Mouse (Mus musculus): ENCODE data around the gene Unc5c. TPM values are rescaled to one million over a fixed set of nuclear protein-coding genes. Genes with fewer than 3 reads are reported as not detected.
A peak's percentile ranks its signal among the peaks of the same experiment; 100 is the strongest.

The Unc5c gene
- total RNA-seq (2021) = 10 to 100 TPM; 29.9 to 30.9 TPM
- long read RNA-seq, experiment 1, partial matches to known transcripts = 1 of 4 reads
- long read RNA-seq, experiment 1, other reads (novel, unspliced or antisense) = 3 of 4 reads
- long read RNA-seq, experiment 2, partial matches to known transcripts = 1 of 2 reads
- long read RNA-seq, experiment 2, other reads (novel, unspliced or antisense) = 1 of 2 reads

- DNase-seq (ENCODE audit: low spot score in 2 of 2) = peak; percentile 69 to 80
These were observed at the start of gene Unc5c for GRCm38 (mm10) chr3:141465104-141465705. Gene Unc5c (plus strand): TSS chr3:141465216.

DNA sequence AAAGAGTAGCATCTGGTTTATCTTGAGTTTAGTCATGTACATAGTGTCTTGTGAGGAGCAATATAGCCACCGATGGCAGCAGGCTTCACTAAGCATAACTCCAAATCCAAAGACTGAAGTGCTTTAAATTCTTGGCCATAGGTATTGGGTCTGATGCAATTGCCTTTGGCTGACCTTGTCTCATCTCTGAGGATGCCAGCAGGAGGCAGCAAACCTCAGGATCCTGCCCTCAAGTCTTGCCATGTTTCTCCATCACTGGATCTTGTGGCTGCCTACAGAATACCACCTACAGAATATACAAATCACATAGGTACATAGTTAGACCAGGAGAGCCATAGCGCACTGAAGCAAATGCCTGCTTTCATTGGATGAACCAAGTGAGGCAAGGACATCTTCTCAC is 7.5 kb upstream of the Unc5c start:
- no peak for DNase-seq (ENCODE audit: low spot score in 2 of 2)

DNA sequence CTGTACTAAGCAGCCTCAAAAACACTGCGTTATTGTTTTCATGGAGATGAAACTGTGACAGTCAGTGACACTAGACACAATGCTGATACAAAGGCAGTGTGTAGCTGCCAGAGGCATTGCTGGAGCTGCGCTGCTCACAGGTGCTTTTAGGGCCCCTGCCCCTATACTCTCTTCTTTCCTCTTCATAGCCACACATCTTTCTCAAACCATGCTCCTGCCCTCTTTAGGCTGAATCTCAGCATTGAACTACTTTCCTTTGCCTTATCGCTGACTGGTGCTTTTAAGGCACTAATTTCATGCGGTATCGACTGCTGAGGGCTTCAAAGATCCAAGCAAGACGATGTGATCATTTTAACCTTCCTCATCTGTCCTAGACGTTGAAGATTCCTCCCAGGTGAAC is 2.5 kb upstream of the Unc5c start:
- peak in 1 of 2 experiments; percentile 14 for DNase-seq (ENCODE audit: low spot score in 2 of 2)

- peak; percentile 68 to 80 for DNase-seq (ENCODE audit: low spot score in 2 of 2)
These were observed 319 bp upstream of the Unc5c start for GRCm38 (mm10) chr3:141464691-141465103.

GRCm38 (mm10) chr3:141466061-141466460 is 1.0 kb downstream of the Unc5c start:
- peak; percentile 19 to 69 for DNase-seq (ENCODE audit: low spot score in 2 of 2)

DNA sequence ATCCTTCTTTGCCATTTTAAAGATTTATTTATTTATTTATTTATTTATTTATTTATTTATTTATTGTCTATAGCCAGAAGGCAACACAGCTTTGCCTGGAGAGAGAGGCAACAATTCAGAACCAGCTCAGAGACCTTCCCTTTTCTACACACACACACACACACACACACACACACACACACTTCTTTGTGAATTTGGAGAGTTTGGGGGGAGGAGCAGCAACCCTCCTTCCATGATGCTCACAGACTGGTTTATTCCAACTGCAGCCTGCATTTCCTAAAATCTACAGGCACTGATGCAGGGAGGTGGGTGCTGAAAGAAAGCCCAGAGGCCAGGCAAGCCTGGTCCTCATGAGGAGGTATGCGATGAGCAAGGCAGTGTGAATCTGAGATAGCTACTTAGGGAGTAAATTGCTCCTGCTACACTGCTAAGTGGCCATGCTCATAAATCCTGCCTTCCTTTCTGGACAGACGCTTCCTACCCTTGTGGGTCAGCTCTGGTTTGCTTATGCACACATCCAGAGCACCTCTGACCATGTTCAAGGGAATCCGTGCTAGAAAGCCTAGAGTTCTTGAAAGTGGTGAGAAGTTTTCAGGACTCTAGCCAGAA is 1.8 kb downstream of the Unc5c start:
- DNase-seq (ENCODE audit: low spot score in 2 of 2) = no peak

DNA sequence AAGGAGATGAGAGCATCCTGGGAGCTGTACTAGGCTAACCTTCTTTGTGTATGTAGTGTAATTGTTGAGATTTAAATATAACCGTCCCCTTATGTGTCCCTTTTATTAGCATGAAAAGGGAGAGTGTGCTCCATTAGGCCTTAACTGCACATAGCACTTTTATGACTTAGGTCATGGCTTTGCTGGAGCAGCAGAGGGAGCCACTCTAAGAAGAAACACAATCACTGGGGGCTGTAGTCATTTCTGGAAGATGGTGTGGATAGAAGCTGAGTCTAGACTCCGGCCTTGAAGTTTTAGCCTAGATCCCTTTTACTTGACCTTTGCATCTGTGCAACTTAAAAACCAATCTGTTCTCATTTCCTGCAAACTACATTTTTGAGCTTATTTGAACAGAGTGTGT is 4.3 kb downstream of the Unc5c start:
- no peak for DNase-seq (ENCODE audit: low spot score in 2 of 2)

DNA sequence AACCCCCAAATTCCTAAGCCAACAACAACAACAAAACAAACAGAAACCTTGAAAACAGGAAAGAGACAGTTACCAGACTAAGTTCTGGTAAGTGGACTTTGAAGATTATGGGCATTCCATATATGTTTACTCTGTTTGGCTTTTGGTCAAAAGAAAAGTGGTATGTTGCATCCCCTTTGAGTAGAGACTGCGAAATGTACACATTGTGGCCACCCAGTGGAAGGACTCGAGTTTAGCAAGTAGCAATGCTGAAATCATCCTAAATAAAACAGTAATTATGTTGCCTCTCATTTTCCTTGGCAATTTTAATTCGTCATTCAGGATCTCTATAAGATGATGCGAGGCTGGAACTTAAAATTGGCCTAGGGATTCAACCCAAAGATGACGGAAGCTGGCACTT is 8.2 kb downstream of the Unc5c start:
- DNase-seq (ENCODE audit: low spot score in 2 of 2) = no peak

DNA sequence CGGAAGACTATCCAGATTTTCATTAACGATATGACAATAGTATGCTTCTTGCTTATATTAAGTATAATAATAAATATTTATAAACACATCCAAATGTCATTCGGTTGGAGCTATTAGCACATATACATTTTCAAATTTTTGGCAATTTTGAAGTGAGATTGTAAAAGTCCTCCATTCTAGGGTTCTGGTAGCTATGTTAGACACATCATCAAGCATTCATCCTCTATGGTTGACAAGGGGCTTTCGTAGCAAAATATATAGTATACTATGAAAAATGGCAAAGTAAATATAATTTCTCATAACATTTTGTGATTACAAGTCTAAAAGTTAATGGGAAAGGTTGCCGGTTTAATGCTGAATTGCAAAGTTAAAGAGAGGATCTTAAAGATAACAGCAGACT is 10.4 kb downstream of the Unc5c start:
- no peak for DNase-seq (ENCODE audit: low spot score in 2 of 2)

DNA sequence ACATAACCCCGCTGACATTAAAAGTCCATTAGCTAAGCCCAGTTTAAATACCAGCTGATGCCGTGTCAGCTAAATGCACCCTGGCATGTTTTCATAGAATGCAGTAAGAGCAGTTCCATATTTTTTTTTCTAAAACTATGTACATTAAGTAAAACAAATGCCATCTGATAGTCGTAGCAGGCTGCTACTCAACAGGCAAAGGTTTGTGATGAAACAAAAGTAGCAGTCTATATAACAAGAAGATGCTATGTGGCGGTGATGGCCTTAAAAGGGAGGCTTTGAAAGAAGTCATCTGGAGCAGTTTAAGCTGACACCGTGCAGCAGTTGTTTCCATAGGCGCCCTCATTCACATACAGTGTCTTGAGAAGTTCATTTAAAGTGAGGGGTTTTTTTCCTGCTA is 10.9 kb downstream of the Unc5c start:
- DNase-seq (ENCODE audit: low spot score in 2 of 2) = no peak

DNA sequence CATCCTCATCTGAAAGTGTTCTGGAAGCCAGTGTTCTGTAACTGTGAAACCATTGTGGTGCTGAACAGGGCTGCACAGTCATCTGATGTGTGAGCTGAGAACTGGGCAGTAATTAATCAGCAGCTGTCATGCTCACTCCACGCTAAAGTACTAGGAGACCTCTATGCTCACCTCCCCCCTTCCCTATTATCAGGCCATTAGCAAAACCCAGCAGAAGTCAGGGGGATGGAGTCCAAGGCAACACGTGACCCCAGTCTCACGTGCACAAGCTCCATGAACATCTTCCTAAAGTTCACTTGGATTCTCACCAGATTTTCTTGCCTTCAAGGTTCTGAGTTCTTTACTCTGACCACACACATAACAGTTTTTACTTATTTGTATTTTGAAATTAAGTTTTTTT is 11.7 kb downstream of the Unc5c start:
- DNase-seq (ENCODE audit: low spot score in 2 of 2) = no peak

DNA sequence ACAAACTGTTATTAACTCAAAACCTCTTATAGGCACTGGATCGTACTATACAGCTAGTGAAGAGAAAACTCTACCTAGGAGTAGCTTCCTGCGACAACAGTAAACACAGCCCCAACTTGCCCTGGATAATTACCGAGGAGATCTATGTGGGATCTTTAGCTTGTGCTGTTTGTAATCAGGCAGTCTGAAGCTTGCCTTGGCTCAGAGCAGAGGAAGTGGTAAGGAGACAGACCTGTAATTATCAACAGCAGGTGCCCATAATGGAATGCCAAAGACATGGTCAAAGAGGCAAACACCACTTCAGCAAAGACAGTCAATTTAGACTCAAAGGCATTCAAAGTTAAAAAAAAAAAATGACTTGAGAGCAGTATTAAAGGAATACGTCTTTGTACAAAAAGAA is 17.4 kb downstream of the Unc5c start:
- no peak for DNase-seq (ENCODE audit: low spot score in 2 of 2)

DNA sequence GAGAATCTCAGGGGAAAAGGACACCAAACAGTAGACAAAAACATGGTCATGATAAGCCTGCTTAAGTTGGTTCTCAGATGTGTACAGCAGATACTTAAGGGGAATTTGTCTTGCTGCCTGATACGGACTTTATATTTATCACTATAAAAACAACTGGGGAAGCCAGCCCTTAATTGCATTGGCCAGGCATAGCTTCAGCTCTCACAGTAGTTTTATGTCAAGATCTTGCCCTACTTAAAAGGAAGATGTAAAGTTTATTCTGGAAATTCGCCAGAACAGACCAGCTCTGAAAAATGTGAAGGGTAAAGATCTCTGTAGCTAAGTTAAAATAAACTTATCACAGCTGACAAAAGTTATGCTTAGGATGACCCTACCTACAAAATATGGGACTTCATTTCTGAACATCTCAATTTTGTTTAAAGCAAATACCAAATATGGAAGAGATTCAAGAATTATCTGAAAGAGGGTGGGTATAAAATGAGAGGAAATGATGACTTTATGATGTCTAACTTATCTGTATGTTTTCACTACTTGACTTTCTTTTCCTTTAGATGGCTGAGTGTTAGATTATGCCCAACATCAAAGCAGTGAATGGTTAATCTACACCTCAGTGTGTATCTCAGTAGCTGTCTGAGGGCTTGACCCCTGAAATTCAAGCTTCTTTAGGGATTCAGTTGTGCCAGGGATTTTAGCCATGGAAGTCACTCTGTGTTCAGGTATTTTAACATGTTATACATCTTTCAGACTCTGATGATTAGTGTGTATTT is 18.8 kb downstream of the Unc5c start:
- DNase-seq (ENCODE audit: low spot score in 2 of 2) = no peak

GRCm38 (mm10) chr3:141485218-141485617 is 20.2 kb downstream of the Unc5c start:
- DNase-seq (ENCODE audit: low spot score in 2 of 2) = no peak

- no peak for DNase-seq (ENCODE audit: low spot score in 2 of 2)
These were observed 25.6 kb downstream of the Unc5c start for GRCm38 (mm10) chr3:141490647-141491046.

DNA sequence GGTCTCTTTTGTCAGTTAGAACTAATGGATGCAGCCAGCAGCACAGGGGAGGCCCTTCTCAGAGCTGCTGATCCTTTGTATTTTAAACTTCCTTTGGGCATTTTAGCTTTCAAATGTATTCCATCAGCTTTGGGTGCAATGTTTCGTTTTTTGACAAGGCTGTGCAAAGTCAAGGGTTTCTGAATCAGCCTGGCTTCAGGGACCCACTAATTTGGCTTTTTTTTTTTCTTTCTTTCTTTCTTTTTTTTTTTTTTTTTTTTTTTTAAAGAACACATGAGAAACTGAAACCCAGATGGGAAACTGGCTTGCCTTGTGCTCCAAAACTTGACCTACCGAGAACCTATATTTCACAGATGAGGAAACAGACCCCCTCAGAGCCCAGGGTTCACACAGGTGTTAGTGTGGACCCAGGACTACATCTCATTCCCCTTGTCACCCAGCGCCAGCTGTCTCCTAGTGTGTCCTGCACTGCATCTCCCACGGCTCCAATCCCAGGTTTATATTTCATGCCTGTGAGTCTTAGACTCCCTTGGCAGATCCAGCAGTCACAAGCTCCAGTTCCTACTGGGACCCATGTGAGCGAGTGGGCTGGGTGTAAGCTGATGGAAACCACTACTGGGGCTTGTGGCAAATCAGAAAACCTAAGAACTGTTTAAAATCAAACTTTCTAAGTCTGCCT is 26.4 kb downstream of the Unc5c start:
- DNase-seq (ENCODE audit: low spot score in 2 of 2) = no peak

DNA sequence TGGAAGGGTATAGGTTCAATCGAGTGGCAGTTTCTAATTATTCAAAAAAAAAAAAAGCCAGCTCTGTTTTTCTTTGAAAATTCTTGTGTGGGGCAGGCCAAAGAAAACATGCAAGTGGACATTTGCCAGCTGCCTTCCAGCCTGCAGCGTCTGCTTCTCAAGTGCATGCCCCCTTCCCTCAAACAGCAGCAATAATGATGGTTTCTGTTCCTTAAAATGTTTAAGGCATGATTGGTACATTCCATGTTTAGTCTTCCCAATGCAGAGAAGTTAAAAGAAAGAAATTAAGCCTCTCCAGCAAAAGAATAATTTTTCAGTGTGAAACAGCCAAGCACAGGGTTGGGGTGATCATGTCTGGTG is 26.9 kb downstream of the Unc5c start:
- DNase-seq (ENCODE audit: low spot score in 2 of 2) = no peak

DNA sequence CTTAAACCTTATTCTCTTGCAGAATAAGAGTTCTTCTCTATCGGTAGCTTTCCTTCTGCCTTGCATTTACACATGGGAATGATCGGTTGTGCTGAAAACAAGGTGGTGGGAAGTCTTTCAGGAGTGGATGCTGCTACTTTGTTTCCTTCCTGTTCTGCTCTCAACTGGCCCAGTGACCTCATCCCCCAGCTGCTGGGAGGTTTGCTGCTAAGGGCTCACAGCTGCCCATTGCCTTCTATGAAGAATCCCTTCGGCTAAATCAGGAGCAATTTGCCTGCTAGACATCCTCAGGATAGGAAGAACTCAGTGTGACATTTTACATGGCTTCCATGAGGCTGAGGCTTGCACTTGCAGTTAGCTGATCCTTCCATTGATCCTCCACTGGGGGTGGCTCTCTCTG is 28.0 kb downstream of the Unc5c start:
- no peak for DNase-seq (ENCODE audit: low spot score in 2 of 2)

GRCm38 (mm10) chr3:141498348-141499056 is 33.5 kb downstream of the Unc5c start:
- DNase-seq (ENCODE audit: low spot score in 2 of 2) = no peak

- DNase-seq (ENCODE audit: low spot score in 2 of 2) = no peak
These were observed 37.0 kb downstream of the Unc5c start for GRCm38 (mm10) chr3:141501845-141502505.

Data from left cerebral cortex, adult 18-20 months (tissue).